Mouse (Mus musculus) cerebellum, adult 8-10 months (tissue): ENCODE data around the gene Eef1b2.
A peak's percentile ranks its signal among the peaks of the same experiment; 100 is the strongest.
"Not testable (repeated sequence)": the region's sequence is repeated elsewhere in the genome, so short reads cannot be mapped to it uniquely, and the experiment has no call there.

ENCODE experiments used
- DNase-seq: peaks from one replicate; pipeline ENCODE4 v3.0.0; 2022

Eef1b2 gene

DNA sequence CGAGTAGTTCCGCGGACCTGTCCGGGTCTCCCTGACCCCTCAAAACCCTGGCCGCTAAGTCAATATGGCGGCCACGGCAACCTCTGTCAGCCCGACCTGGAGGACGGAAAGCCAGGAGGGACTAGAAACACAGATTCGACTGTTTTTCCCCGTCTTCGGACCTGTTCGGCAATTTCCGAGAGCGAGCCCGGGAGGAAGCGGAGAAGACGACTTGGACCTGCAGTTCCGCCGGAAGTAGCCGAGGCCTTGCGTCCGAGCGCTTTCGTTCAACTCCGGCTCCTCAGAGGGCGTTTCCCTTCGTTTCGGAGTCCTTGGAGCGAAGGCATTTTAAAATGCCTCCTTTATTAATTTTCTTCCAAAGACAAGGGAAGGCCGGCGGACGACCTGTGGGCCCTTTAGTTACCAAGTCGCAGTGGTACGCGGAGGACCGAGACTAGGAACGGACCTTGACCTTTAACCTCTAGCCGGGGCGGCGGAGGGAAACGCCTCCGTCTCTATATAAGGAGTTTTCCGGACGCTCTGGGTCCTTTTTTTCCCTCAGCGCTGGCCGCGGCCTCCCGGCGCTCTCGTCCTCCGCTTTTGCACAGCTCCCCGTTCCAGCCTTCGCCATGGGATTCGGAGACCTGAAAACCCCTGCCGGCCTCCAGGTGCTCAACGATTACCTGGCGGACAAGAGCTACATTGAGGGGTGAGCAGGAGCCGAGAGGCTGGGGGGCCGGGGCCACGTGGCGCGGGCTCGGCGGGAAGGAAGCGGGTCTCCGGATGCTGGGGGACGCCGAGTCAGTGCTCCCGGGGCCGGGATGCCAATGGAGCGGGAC is at the start of gene Eef1b2, which contains the start of gene Ndufs1:
Gene Eef1b2 (plus strand): TSS at position 222 of the 818 bp plus-strand sequence.
Gene Ndufs1 (minus strand): TSS at position 230 of the 818 bp plus-strand sequence.
- DNase-seq: peak; percentile 99

DNA sequence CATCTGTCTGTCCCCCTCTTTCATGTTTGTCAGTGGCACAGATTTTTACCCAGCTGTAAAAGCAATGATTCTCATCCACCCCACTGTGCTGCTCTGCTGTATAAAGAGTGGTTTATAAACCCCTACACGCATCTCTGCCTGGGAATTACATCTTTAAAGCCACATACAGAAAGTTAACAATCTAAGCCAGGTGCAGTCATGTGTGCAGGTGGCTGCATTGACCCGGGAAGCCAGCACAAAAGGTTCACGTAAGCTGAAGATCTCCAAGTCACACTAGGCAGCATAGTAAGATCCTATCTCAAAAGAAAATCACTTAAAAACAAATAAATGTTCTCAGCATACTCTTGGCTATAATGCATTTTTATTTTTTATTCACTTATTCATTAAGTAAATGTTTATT is 47.4 kb upstream of the Eef1b2 start:
- no peak for DNase-seq

DNA sequence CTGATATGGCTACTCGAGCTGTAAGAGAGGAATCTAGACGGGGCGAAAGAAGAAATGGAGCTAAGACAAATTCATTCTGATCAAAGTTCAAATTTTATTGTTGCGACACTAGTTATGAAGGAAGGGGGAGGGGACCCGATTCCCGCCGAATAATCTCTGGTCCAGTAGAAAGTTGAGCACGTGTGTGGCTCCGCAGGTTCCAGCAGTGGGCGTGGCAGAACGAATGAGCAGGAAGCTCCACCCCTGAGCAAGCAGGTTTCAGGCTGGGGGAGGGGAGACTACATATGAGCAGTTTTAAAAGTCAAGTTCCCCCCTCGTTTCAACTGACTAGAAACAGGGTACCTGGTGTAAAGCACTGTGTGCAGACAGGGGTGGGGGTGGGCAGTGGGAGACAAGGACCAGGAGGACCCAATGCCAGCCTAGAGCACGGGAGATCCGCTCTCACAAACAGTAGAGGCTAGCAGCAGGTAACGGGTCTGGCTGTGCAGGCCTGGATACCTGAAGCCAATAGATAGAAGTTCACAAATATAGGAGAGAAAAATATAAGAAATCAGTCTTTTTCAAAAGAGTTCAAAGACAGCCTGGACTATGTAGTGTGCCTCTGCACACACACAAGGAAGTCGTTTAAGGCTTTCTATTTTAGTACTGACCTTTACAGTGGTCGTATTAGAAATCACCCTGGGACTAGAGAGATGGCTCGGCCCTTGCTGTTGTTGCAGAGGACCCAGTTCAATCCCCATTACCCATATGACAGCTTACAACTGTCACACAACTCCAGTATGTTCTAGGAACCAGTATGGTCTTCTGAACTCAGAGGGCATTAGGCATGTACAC is 46.6 kb upstream of the Eef1b2 start:
- no peak for DNase-seq

DNA sequence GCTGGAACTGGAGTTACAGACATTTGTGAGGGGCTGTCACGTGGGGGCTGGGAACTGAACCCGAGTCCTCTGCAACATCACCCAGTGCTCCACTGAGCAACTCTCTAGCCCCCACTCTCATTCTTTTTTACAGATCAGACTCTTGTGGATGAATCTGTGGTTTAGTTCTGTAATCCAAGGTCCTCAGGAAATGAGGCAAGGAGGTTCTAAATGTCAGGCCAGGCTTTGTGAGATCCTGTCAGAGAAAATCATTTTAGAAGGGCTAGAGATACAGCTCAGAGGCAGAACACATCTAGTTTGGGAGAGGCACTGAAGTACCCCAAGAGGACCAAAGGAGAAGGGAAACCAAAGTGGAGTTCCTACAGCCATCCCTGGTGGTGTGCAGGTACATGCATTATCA is 45.7 kb upstream of the Eef1b2 start:
- no peak for DNase-seq

DNA sequence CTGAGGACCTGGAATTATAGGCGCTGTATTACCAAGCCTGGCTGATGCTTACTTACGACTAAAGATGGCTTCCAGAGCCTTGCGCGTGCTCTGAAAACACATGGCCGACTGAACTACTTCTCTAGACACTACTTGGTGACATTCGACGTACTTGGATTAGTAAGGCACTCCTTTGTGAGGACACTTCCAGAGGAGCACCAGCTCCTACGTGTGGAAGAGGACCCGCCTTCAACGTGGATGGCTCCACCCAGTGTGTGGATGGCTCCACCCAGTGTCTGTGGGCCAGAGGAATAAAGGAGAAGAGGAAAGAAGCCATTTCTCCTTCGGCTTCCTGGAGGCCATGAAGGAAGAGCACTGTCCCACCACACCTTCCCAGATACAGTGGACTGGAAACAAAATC is 44.9 kb upstream of the Eef1b2 start:
- DNase-seq: no peak

- no peak for DNase-seq
Observed at GRCm38 (mm10) chr1:63134530-63134929, 42.1 kb upstream of the Eef1b2 start.

GRCm38 (mm10) chr1:63137971-63138370 is 38.7 kb upstream of the Eef1b2 start:
- no peak for DNase-seq

GRCm38 (mm10) chr1:63138586-63138985 is 38.0 kb upstream of the Eef1b2 start:
- not testable (repeated sequence) for DNase-seq

GRCm38 (mm10) chr1:63140231-63140630 is 36.4 kb upstream of the Eef1b2 start:
- no peak for DNase-seq

GRCm38 (mm10) chr1:63168638-63169037 is 8.0 kb upstream of the Eef1b2 start:
- DNase-seq: no peak

DNA sequence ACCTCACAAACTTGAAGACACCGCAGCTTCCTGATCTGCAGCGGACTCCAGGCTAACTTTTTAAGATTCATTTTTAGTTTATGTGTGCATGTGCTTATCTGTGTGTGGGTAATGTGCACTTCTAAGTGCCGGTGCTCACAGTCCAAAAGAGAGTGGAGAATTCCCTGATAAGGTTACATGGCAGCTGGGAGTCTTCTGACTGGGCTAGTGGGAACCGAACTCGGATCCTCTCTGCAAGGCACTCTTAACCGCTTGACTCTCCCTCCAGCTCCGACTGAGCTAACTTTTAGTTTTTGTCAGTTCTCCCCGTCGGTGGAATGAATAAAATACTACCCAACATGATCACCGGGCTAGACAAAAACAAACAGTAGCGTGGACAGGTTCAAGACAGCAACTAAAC is 772 bp upstream of the Eef1b2 start:
- no peak for DNase-seq

DNA sequence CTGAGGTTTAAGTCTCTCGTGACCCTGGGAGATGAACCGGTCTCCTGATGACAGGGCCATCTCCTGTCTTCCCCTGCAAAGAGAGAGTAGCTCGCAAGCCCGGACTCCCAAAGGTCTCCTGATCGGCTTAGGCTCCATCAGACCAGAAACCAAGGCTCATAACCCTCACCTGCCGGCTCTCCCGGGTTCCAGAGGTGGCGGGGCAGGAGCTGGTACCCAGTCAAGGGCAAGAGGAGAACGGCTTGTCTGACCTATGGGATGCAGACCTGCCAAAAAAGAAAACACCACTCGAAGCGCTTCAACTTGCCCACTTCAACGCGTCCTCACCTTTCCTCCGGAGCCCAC is 394 bp upstream of the Eef1b2 start:
- no peak for DNase-seq

DNA sequence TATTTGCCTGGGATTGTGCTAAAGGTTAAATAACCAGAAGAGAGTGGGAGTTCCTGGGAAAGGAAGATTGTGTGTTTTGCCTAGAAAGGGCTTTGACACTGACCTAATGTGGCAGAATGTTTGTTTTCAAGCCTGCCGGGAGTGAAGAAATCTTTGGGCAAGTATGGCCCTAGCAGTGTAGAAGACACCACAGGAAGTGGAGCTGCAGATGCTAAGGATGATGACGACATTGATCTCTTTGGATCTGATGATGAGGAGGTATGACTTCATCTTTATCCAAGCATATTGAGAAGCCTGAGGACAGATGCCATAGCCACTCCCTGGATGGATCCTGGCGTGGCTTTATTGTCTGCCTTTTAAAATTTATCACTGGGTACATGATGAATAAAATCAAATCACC is 1.7 kb downstream of the Eef1b2 start:
- no peak for DNase-seq

- no peak for DNase-seq
Observed at GRCm38 (mm10) chr1:63180122-63180521, 3.5 kb downstream of the Eef1b2 start.

DNA sequence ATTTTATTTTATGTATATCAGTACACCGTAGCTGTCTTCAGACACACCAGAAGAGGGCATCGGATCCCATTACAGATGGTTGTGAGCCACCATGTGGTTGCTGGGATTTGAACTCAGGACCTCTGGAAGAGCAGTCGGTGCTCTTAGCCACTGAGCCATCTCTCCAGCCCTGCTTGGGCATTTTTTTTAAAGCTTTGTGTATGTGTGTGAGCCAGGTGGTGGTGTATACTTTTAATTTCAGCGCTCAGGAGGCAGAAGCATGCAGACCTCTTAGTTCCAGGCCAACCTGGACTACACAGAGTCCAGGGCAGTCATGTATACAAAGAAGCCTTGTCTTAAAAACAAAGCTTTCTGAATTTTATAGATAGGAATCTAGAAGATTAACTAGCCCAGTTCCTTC is 4.0 kb downstream of the Eef1b2 start:
- DNase-seq: not testable (repeated sequence)

- DNase-seq: peak; percentile 82
Observed at GRCm38 (mm10) chr1:63181019-63181418, 4.4 kb downstream of the Eef1b2 start.

- no peak for DNase-seq
Observed at GRCm38 (mm10) chr1:63181480-63181879, 4.9 kb downstream of the Eef1b2 start.

GRCm38 (mm10) chr1:63182212-63182611 is 5.6 kb downstream of the Eef1b2 start:
- DNase-seq: peak; percentile 70

DNA sequence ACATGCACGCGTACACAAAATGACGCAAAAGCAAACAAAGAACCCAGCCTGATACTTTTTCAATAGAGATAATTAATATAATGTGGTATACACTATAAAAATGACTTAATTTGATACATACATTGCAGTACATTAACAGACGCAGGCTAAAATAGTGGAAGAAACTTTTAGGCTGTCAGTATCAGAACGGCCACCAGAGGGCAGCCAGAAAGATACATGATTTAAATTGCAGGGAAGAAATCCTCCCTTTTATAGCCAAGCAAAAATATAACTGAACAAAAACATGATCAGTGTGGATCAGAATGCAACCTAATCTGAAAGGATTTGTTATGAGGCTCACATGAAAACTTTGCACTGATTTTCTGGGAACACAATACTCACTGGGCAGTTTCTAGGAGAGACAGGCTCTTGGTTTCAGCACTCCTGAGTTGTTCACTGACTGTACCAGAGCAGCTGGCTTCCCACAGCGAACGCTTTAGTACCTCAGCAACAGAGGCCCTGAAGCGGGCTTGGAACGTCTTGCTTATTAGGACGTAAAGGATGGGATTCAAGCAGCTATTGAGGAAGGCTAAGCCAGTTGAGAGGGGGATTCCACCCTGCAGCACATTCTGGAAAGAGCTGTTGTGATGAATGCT is 6.1 kb downstream of the Eef1b2 start:
- DNase-seq: peak; percentile 50

DNA sequence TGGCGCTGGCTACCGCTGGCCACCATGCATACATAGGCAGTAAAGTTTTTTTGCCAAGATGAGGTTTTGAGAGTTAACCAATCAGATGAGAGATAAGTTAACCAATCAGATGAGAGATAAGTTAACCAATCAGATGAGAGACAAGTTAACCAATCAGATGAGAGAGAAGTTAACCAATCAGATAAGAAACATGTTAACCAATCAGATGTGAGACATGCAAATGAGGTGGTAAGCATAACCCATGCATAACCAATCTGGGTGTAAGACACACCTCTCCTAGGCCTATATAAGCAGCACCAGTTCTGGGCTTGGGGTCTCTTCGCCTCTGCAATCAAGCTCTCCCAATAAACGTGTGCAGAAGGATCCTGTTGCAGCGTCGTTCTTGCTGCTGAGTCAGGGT is 8.8 kb downstream of the Eef1b2 start:
- not testable (repeated sequence) for DNase-seq

DNA sequence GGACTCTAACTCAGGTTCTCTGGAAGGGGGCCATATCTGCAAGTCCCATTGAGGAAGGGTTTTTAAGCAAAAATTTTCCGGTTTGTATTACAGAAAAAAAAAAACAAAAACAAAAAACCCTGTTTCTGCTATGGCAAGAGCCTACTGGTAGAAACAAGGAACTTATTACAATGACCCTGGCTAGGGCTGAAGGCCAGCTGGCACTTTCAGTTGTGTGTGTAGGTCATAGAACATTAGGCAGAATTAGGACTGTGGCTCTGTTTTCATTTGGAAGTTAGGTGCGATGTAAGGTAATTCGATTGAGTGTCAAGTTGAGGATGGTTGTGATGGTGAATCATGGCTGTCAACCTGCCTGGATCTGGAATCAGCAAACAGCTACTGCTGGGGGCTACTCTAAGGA is 11.9 kb downstream of the Eef1b2 start:
- DNase-seq: no peak

DNA sequence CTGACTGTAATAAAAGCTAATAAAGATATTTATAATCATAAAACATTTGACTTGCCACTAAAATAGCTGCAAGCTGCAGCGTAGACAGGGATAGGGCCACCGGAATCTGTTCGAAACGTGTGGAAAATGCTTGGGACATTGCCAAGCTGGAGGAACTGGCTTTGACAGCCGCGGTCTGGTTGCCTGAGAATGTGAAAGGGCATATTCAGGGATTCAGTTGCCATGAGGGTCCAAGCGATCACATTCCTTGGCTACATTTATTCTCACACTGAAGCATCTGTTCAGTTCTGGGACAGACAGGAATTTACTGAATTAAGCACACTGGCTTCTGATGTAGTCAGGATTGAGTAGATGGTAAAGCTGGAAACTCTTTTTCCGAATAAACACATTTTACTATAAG is 14.2 kb downstream of the Eef1b2 start:
- no peak for DNase-seq

GRCm38 (mm10) chr1:63192306-63193065 is 15.9 kb downstream of the Eef1b2 start:
- DNase-seq: no peak
